8 mouse cellular contexts compared by ENCODE assay signal in the genomic region with DNA sequence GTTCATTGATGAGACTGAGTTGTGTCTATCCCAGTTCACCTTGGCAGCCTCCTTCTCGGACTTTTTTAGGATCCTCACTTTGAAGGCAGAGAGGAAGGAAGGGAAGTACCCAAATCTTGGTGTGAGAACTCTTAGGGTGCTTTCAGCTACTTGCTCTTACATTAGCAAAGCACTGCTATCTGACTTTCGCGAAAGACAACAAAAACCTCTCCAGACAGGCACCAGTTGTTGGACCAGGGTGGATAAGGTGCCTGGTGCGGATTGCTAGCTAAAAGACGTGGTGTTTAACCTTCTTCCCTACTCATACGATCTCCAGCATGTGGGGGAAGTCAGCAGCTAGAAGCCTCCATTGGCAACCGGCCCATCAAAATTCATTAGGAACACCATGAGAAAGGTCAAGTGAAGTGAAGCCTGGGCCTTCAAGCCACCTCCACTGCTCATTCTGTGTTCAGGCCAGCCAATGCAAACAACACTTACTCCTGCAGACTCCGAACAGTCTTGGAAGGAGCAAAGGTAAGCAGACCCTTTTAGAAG.
DNase-seq lines count a peak whose midpoint lies in the region; ATAC-seq and TF ChIP-seq lines count a peak whose summit lies in the region.

No protein-coding gene starts in this region.

- no peak overlapping the region for H3K9ac ChIP-seq in lung, postnatal 0 days (replicated peaks; ENCODE audit: low read depth)
- peak overlapping the region; percentile 97; the same call in 1 of the 2 replicates for H3K9ac ChIP-seq in embryonic facial prominence, embryonic 13.5 days
- H3K9ac ChIP-seq in midbrain, embryonic 11.5 days (ENCODE audit: low read length), result peak overlapping the region; percentile 84

- no peak overlapping the region for H3K27ac ChIP-seq in lung, postnatal 0 days (ENCODE audit: low read length)
- H3K27ac ChIP-seq in embryonic facial prominence, embryonic 13.5 days, result peak overlapping the region; percentile 98
- no peak overlapping the region for H3K27ac ChIP-seq in midbrain, embryonic 11.5 days (ENCODE audit: low read depth, low read length)

- no peaks in the 10 kb centered on the region for H3K9me3 ChIP-seq in lung, postnatal 0 days (ENCODE audit: low read length)
- H3K9me3 ChIP-seq in embryonic facial prominence, embryonic 13.5 days, result no peaks in the 10 kb centered on the region
- no peaks in the 10 kb centered on the region for H3K9me3 ChIP-seq in midbrain, embryonic 11.5 days (ENCODE audit: control insufficient read depth, low read length)

- 31% methylated on average over 8 of the region's 8 CpGs for WGBS in lung, postnatal 0 days
- WGBS in embryonic facial prominence, embryonic 13.5 days, result 46% methylated on average over 8 of the region's 8 CpGs
- 51% methylated on average over 8 of the region's 8 CpGs for WGBS in midbrain, embryonic 11.5 days

- no peak for DNase-seq in lung, postnatal 0 days (ENCODE audit: low spot score)
- no peak for DNase-seq in lung, postnatal 4 days
- DNase-seq in kidney, adult 18-20 months, result peak; percentile 64
- DNase-seq in midbrain, embryonic 11.5 days (ENCODE audit: low spot score, missing footprints), result no peak
- DNase-seq in adipocyte (ENCODE audit: low spot score), result no peak

- 0 out of 2 replicates have a peak overlapping the region, but pooled peaks have one; percentile 87 for H3K4me3 ChIP-seq in lung, postnatal 0 days (ENCODE audit: low read depth, low read length)
- H3K4me3 ChIP-seq in embryonic facial prominence, embryonic 13.5 days, result peak overlapping the region; percentile 89
- peak overlapping the region; percentile 77 for H3K4me3 ChIP-seq in midbrain, embryonic 11.5 days (ENCODE audit: low read depth, low read length)

- no peak for ATAC-seq in lung, postnatal 0 days
- no peak for ATAC-seq in embryonic facial prominence, embryonic 13.5 days (ENCODE audit: insufficient number of reproducible peaks, insufficient read depth, low FRiP score, low TSS enrichment, low read depth)
- ATAC-seq in midbrain, embryonic 11.5 days (ENCODE audit: low FRiP score), result no peak
- ATAC-seq in frontal cortex, adult (ENCODE audit: low TSS enrichment), result no peak
- no peak for ATAC-seq in activated CD4-positive, CD25-positive, alpha-beta regulatory T cell, adult 4 months

- no peaks in the 10 kb centered on the region for H3K27me3 ChIP-seq in lung, postnatal 0 days (replicated peaks; ENCODE audit: insufficient read depth, low read length)
- no peaks in the 10 kb centered on the region for H3K27me3 ChIP-seq in embryonic facial prominence, embryonic 13.5 days
- H3K27me3 ChIP-seq in midbrain, embryonic 11.5 days (ENCODE audit: control insufficient read depth, insufficient read depth, low read length), result no peaks in the 10 kb centered on the region

- no peak for TF ChIP-seq EP300 in lung, postnatal 0 days (IDR thresholded peaks at IDR 0.05)

- H3K36me3 ChIP-seq in lung, postnatal 0 days (ENCODE audit: insufficient read depth, low read length), result no peaks in the 10 kb centered on the region
- no peaks in the 10 kb centered on the region for H3K36me3 ChIP-seq in embryonic facial prominence, embryonic 13.5 days
- no peaks in the 10 kb centered on the region for H3K36me3 ChIP-seq in midbrain, embryonic 11.5 days (ENCODE audit: control insufficient read depth, insufficient read depth, low read length)

- H3K4me1 ChIP-seq in lung, postnatal 0 days (ENCODE audit: insufficient read depth, low read depth, low read length), result no peaks in the 10 kb centered on the region
- H3K4me1 ChIP-seq in embryonic facial prominence, embryonic 13.5 days, result peaks cover 7% of the 10 kb centered on the region
- H3K4me1 ChIP-seq in midbrain, embryonic 11.5 days (ENCODE audit: control insufficient read depth, insufficient read depth, low read length), result peaks cover 4% of the 10 kb centered on the region

- TF ChIP-seq CTCF in lung, postnatal 0 days (IDR thresholded peaks at IDR 0.05), result no peak

- peak overlapping the region; percentile 96 for H3K4me2 ChIP-seq in lung, postnatal 0 days (replicated peaks; ENCODE audit: low read depth, low read length)
- peak overlapping the region; percentile 62 for H3K4me2 ChIP-seq in embryonic facial prominence, embryonic 13.5 days
- H3K4me2 ChIP-seq in midbrain, embryonic 11.5 days, result peak overlapping the region; percentile 88
